Mouse (Mus musculus) heart, adult 2 months (tissue): ENCODE measurements around the gene Mark2.

Experiments
- CTCF ChIP-seq: fragments of 200-600 bp; IDR thresholded peaks from 2 replicates; pipeline ENCODE4 v1.8.1; 2022; ENCODE audit warnings: antibody characterized with exemption, mild to moderate bottlenecking, moderate library complexity
- EP300 ChIP-seq: fragments of 200-500 bp; IDR thresholded peaks from 2 replicates; pipeline ENCODE4 v1.6.1; 2011; ENCODE audit warnings: low read depth, low read length, control low read depth; ENCODE audit not compliant: insufficient read depth
- POLR2A ChIP-seq: fragments of 200-500 bp; IDR thresholded peaks from 2 replicates; pipeline ENCODE4 v1.6.1; 2011; ENCODE audit warnings: mild to moderate bottlenecking, low read depth, low read length, control low read depth; ENCODE audit not compliant: insufficient read depth

GRCm38 (mm10) chr19:7304801-7305200 lies 36.9 kb downstream of the Mark2 start:
- TF ChIP-seq CTCF = no peak
- no peak for TF ChIP-seq POLR2A
- no peak for TF ChIP-seq EP300
